Mouse (Mus musculus): ENCODE data around the gene Aes.

Gene Aes

GRCm38 (mm10) chr10:81544296-81545160, 14.8 kb upstream of the Aes start:
- DNase-seq (ENCODE audit: low spot score in 2 of 2): no peak

- DNase-seq (ENCODE audit: low spot score in 2 of 2): peak; percentile 100
These were observed 14.0 kb upstream of the Aes start, which contains the start of gene Gna11 for GRCm38 (mm10) chr10:81545161-81545747. Gene Gna11, minus strand, starts transcription at chr10:81545190.

GRCm38 (mm10) chr10:81546332-81546731, 13.0 kb upstream of the Aes start:
- no peak for DNase-seq (ENCODE audit: low spot score in 2 of 2)

- no peak for DNase-seq (ENCODE audit: low spot score in 2 of 2)
These were observed 12.3 kb upstream of the Aes start for GRCm38 (mm10) chr10:81546788-81547571.

GRCm38 (mm10) chr10:81548944-81549343, 10.3 kb upstream of the Aes start:
- no peak for DNase-seq (ENCODE audit: low spot score in 2 of 2)

GRCm38 (mm10) chr10:81550257-81550656, 9.0 kb upstream of the Aes start:
- DNase-seq (ENCODE audit: low spot score in 2 of 2): no peak

GRCm38 (mm10) chr10:81551597-81552102, 7.6 kb upstream of the Aes start:
- DNase-seq (ENCODE audit: low spot score in 2 of 2): peak; percentile 82 to 86

GRCm38 (mm10) chr10:81553232-81553631, 6.1 kb upstream of the Aes start:
- no peak for DNase-seq (ENCODE audit: low spot score in 2 of 2)

- DNase-seq (ENCODE audit: low spot score in 2 of 2): no peak
These were observed 5.2 kb upstream of the Aes start for GRCm38 (mm10) chr10:81553807-81554755.

GRCm38 (mm10) chr10:81556282-81556681, 3.0 kb upstream of the Aes start:
- DNase-seq (ENCODE audit: low spot score in 2 of 2): no peak

GRCm38 (mm10) chr10:81557491-81557890, 1.8 kb upstream of the Aes start:
- no peak for DNase-seq (ENCODE audit: low spot score in 2 of 2)

GRCm38 (mm10) chr10:81559627-81560539, 595 bp downstream of the Aes start:
- DNase-seq (ENCODE audit: low spot score in 2 of 2): peak in 1 of 2 experiments; percentile 66

- no peak for DNase-seq (ENCODE audit: low spot score in 2 of 2)
These were observed 1.6 kb downstream of the Aes start for GRCm38 (mm10) chr10:81560719-81561459.

GRCm38 (mm10) chr10:81562411-81562810, 3.1 kb downstream of the Aes start:
- no peak for DNase-seq (ENCODE audit: low spot score in 2 of 2)

GRCm38 (mm10) chr10:81563481-81563880, 4.2 kb downstream of the Aes start:
- no peak for DNase-seq (ENCODE audit: low spot score in 2 of 2)

GRCm38 (mm10) chr10:81564216-81564615, 4.9 kb downstream of the Aes start:
- peak in 1 of 2 experiments; percentile 60 for DNase-seq (ENCODE audit: low spot score in 2 of 2)

- no peak for DNase-seq (ENCODE audit: low spot score in 2 of 2)
These were observed 5.4 kb downstream of the Aes start for GRCm38 (mm10) chr10:81564734-81565133.

GRCm38 (mm10) chr10:81565257-81566228, 6.3 kb downstream of the Aes start:
- no peak for DNase-seq (ENCODE audit: low spot score in 2 of 2)

Measured in urinary bladder, postnatal 4 days (tissue).